Mouse (Mus musculus) forebrain, embryonic 12.5 days (tissue): ENCODE data around the gene Nme4. TPM values are rescaled to one million over a fixed set of nuclear protein-coding genes. Genes with fewer than 3 reads are reported as not detected.
A peak's percentile ranks its signal among the peaks of the same experiment; 100 is the strongest.

ENCODE experiments used
- ATAC-seq: fragments of 200-750 bp; cut with Nextera tagmentation; 2 replicates; pipeline ENCODE4 v1.8.0; 2017; ENCODE audit warnings: moderate TSS enrichment; ENCODE audit not compliant: low FRiP score
- H3K27ac ChIP-seq: fragments of 300-500 bp; sonication (generic); 2 replicates; pipeline ENCODE4 v1.5.1; 2016; ENCODE audit warnings: mild to moderate bottlenecking
- H3K27me3 ChIP-seq: fragments of 300-500 bp; sonication (generic); 2 replicates; pipeline ENCODE4 v1.6.1; 2016; ENCODE audit warnings: mild to moderate bottlenecking
- H3K36me3 ChIP-seq: fragments of 300-500 bp; sonication (generic); replicated peaks from 2 replicates; pipeline ENCODE4 v1.6.1; 2016; ENCODE audit warnings: mild to moderate bottlenecking
- H3K4me1 ChIP-seq: fragments of 300-500 bp; sonication (generic); 2 replicates; pipeline ENCODE4 v1.6.1; 2016
- H3K4me2 ChIP-seq: fragments of 300-500 bp; sonication (generic); 2 replicates; pipeline ENCODE4 v1.6.1; 2016; ENCODE audit warnings: mild to moderate bottlenecking, moderate library complexity
- H3K4me3 ChIP-seq: fragments of 300-500 bp; sonication (generic); replicated peaks from 2 replicates; pipeline ENCODE4 v1.5.1; 2016; ENCODE audit warnings: mild to moderate bottlenecking
- H3K9ac ChIP-seq: fragments of 300-500 bp; sonication (generic); 2 replicates; pipeline ENCODE4 v1.6.1; 2016; ENCODE audit warnings: mild to moderate bottlenecking
- H3K9me3 ChIP-seq: fragments of 300-500 bp; sonication (generic); 2 replicates; pipeline ENCODE4 v1.6.1; 2016
- WGBS: fragments of 180-500 bp; shearing (Covaris S2); methylation state at CpG from one replicate; pipeline ENCODE4 v1.1.7; 2016; 5-methylcytosine and 5-hydroxymethylcytosine counted together
- polyA plus RNA-seq: library from polyadenylated mRNA; unstranded; fragments of >200 nt; fragmentation: Nextera tagmentation; extraction: Ambion mirVana; gene quantifications from 2 replicates; pipeline ENCODE4 v1.2.1, GENCODE M21; 2016

Gene Nme4
- 58.6 and 62.9 TPM in 2 replicates for polyA plus RNA-seq

- H3K4me2 ChIP-seq: peak within 1 kb of the TSS; percentile 77
- no peaks in the 10 kb centered on the region for H3K9me3 ChIP-seq
- H3K27me3 ChIP-seq: no peaks in the 10 kb centered on the region
- peak within 1 kb of the TSS; percentile 76 for H3K9ac ChIP-seq
- peaks cover 15% of the 10 kb centered on the region; the same call in 1 of the 2 replicates for H3K36me3 ChIP-seq
- 4% methylated on average over 47 of the region's 47 CpGs for WGBS
- peak within 1 kb of the TSS; percentile 67 for H3K27ac ChIP-seq
- ATAC-seq: peak; percentile 71
- H3K4me3 ChIP-seq: peak within 1 kb of the TSS; percentile 54
- H3K4me1 ChIP-seq: peaks cover 18% of the 10 kb centered on the region
Observed at GRCm38 (mm10) chr17:26095121-26095740, at the start of gene Nme4. Gene Nme4 (minus strand): TSS chr17:26095602.

DNA sequence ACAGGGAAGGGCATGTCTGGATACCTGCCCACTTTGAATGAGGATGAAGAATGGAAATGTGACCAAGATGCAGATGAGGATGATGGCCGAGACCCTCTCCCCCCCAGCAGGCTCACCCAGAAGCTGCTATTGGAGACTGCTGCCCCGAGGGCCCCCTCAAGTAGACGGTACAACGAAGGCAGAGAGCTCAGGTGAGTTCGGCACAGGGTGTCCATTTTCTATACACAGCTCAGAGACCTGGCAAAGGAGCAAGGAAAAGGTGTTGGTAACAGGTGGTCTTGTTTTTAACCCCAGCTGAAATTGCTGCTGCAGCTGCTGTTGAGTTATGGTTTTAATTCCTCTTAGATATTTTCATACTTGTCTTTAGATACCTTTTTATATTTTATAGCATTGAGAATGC, 48.0 kb upstream of the Nme4 start:
- WGBS: 94% methylated on average over 5 of the region's 5 CpGs
- Histone ChIP-seq H3K27ac (no peak overlapping the region), H3K36me3 (peaks cover 60% of the 10 kb centered on the region)

DNA sequence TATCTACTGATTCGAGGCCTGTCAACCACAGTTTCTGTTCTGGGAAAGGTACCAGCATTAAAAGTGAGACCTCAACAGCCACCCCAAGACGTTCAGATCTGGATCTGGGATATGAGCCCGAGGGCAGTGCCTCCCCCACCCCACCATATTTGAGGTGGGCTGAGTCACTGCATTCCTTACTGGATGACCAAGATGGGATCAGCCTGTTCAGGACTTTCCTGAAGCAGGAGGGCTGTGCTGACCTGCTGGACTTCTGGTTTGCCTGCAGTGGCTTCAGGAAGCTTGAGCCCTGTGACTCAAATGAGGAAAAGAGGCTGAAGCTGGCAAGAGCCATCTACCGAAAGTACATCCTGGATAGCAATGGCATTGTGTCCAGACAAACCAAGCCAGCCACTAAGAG, 47.4 kb upstream of the Nme4 start:
- Histone ChIP-seq H3K27me3 (no peaks in the 10 kb centered on the region), H3K4me3 (no peak overlapping the region), H3K27ac (no peak overlapping the region), H3K36me3 (peaks cover 54% of the 10 kb centered on the region), H3K4me1 (peaks cover 26% of the 10 kb centered on the region), H3K9ac (no peak overlapping the region), H3K4me2 (no peak overlapping the region), H3K9me3 (no peaks in the 10 kb centered on the region)
- no peak for ATAC-seq
- 90% methylated on average over 4 of the region's 4 CpGs for whole genome bisulfite sequencing

More for the DNA sequence above, 48.0 kb upstream of the Nme4 start:
- Histone ChIP-seq H3K4me3 (no peak overlapping the region), H3K4me2 (no peak overlapping the region), H3K27me3 (no peaks in the 10 kb centered on the region), H3K9ac (no peak overlapping the region), H3K4me1 (peaks cover 21% of the 10 kb centered on the region), H3K9me3 (no peaks in the 10 kb centered on the region)
- no peak for ATAC-seq

GRCm38 (mm10) chr17:26138901-26139381, 43.5 kb upstream of the Nme4 start:
- peak; percentile 63 for ATAC-seq
- Histone ChIP-seq H3K27ac (peak overlapping the region; percentile 94), H3K4me1 (peaks cover 30% of the 10 kb centered on the region), H3K36me3 (peaks cover 20% of the 10 kb centered on the region), H3K9ac (peak overlapping the region; percentile 93), H3K9me3 (no peaks in the 10 kb centered on the region), H3K4me3 (peak overlapping the region; percentile 94), H3K4me2 (peak overlapping the region; percentile 91), H3K27me3 (no peaks in the 10 kb centered on the region)
- 2% methylated on average over 46 of the region's 58 CpGs for WGBS

- Histone ChIP-seq H3K36me3 (peaks cover 14% of the 10 kb centered on the region), H3K4me3 (peak within 1 kb of the TSS; percentile 94), H3K27me3 (no peaks in the 10 kb centered on the region), H3K27ac (peak within 1 kb of the TSS; percentile 94), H3K4me1 (peaks cover 30% of the 10 kb centered on the region), H3K4me2 (peak within 1 kb of the TSS; percentile 91), H3K9me3 (no peaks in the 10 kb centered on the region), H3K9ac (peak within 1 kb of the TSS; percentile 93)
- peak; percentile 96 for ATAC-seq
- WGBS: under 1% methylated on average over 40 of the region's 42 CpGs
Observed at GRCm38 (mm10) chr17:26138239-26138836, 42.9 kb upstream of the Nme4 start, which contains the start of gene Axin1. Gene Axin1 (plus strand): TSS chr17:26138688.

GRCm38 (mm10) chr17:26137751-26138130, 42.3 kb upstream of the Nme4 start:
- Histone ChIP-seq H3K9me3 (no peaks in the 10 kb centered on the region), H3K4me1 (peaks cover 34% of the 10 kb centered on the region), H3K27me3 (no peaks in the 10 kb centered on the region), H3K36me3 (peaks cover 11% of the 10 kb centered on the region), H3K27ac (peak overlapping the region; percentile 94), H3K9ac (peak overlapping the region; percentile 93), H3K4me2 (peak overlapping the region; percentile 91), H3K4me3 (peak overlapping the region; percentile 94)
- ATAC-seq: peak; percentile 4; the same call in 1 of the 2 replicates
- WGBS: 68% methylated on average over 2 of the region's 2 CpGs

- no peaks in the 10 kb centered on the region for H3K27me3 ChIP-seq
- no peak overlapping the region for H3K9ac ChIP-seq
- H3K4me3 ChIP-seq: no peak overlapping the region
- no peak overlapping the region for H3K4me2 ChIP-seq
- no peaks in the 10 kb centered on the region for H3K9me3 ChIP-seq
- peaks cover 38% of the 10 kb centered on the region for H3K4me1 ChIP-seq
- H3K36me3 ChIP-seq: peaks cover 10% of the 10 kb centered on the region
- ATAC-seq: no peak
- WGBS: 94% methylated on average over 11 of the region's 11 CpGs
- H3K27ac ChIP-seq: no peak overlapping the region
Observed at GRCm38 (mm10) chr17:26137106-26137750, 41.8 kb upstream of the Nme4 start.

- WGBS: 74% methylated on average over 18 of the region's 18 CpGs
- H3K36me3 ChIP-seq: peaks cover 58% of the 10 kb centered on the region
- ATAC-seq: peak; percentile 30; the same call in 1 of the 2 replicates
- H3K4me3 ChIP-seq: peak overlapping the region; percentile 15; the same call in 1 of the 2 replicates
- peak overlapping the region; percentile 37 for H3K27ac ChIP-seq
- peak overlapping the region; percentile 19 for H3K4me2 ChIP-seq
- H3K4me1 ChIP-seq: peaks cover 26% of the 10 kb centered on the region
- no peak overlapping the region; the same call in 1 of the 2 replicates for H3K9ac ChIP-seq
- no peaks in the 10 kb centered on the region for H3K27me3 ChIP-seq
- no peaks in the 10 kb centered on the region for H3K9me3 ChIP-seq
Observed at GRCm38 (mm10) chr17:26131856-26132853, 36.8 kb upstream of the Nme4 start.

DNA sequence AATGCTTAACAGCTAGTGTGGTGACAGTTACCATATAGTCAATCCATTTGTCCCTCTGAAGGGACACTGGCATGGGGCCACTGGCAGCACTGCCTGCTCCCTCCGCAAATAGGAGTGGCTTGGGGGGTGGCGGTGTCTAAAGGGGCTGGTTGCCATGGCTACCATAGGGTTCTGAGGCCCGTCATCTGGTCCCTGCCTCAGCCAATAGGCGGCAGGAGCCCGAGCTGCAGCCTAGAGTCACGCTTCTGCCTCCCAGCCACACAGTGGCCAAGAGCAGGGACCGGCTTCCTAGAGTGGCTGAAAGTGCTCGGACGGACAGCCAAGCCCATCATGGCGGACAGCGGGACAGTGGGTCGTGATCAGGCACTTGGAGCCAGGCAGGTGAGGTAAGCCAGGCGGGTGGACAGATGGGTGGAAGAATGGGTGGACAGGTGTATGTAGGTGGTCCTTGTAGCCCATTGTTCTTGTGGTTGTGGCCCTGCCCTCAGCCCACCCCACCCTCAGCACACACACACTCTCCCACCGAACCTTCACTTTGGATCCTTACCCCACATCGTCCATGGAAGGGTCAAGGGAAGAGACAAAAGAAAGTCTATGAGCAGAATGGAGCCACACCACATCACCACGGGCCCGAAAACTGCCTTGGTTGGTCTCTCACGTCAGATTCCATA, 35.8 kb upstream of the Nme4 start:
- WGBS: 72% methylated on average over 18 of the region's 18 CpGs

GRCm38 (mm10) chr17:26125226-26125625, 29.8 kb upstream of the Nme4 start:
- WGBS: 92% methylated on average over 10 of the region's 10 CpGs
- Histone ChIP-seq H3K9me3 (no peaks in the 10 kb centered on the region), H3K4me1 (peaks cover 16% of the 10 kb centered on the region), H3K36me3 (peaks cover 52% of the 10 kb centered on the region), H3K27me3 (no peaks in the 10 kb centered on the region), H3K4me3 (no peak overlapping the region), H3K4me2 (no peak overlapping the region), H3K9ac (no peak overlapping the region), H3K27ac (no peak overlapping the region)
- no peak for ATAC-seq

More for the DNA sequence above, 35.8 kb upstream of the Nme4 start:
- Histone ChIP-seq H3K9ac (peak overlapping the region; percentile 33; the same call in 1 of the 2 replicates), H3K9me3 (no peaks in the 10 kb centered on the region), H3K4me1 (peaks cover 26% of the 10 kb centered on the region), H3K27ac (peak overlapping the region; percentile 56), H3K36me3 (peaks cover 68% of the 10 kb centered on the region), H3K27me3 (no peaks in the 10 kb centered on the region), H3K4me3 (peak overlapping the region; percentile 15), H3K4me2 (peak overlapping the region; percentile 19; the same call in 1 of the 2 replicates)
- ATAC-seq: peak; percentile 49; the same call in 1 of the 2 replicates

DNA sequence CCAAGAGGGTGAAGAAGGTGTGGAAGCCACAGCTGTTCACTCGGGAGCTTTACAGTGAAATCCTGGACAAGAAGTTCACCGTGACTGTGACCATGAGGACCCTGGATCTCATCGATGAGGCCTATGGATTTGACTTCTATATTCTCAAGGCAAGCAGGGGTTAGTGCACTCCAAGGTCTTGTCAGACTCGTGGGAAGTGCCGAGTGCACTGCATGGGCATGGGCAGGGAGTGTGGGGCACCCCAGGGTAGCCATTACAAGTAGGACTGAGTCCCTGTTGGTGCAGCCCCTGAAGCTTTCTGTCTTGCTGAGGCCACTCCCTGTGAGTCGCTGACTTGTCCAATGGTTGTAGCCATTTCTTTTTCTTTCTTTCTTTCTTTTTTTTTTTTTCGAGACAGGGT, 29.2 kb upstream of the Nme4 start:
- no peak for ATAC-seq
- Histone ChIP-seq H3K4me1 (peaks cover 16% of the 10 kb centered on the region), H3K27me3 (0 out of 2 replicates have a peak, but pooled peaks cover 3% of the 10 kb centered on the region), H3K4me2 (peak overlapping the region; percentile 78), H3K27ac (no peak overlapping the region), H3K9me3 (no peaks in the 10 kb centered on the region), H3K4me3 (peak overlapping the region; percentile 86), H3K36me3 (peaks cover 45% of the 10 kb centered on the region), H3K9ac (peak overlapping the region; percentile 85)
- WGBS: 88% methylated on average over 7 of the region's 7 CpGs
